Mouse (Mus musculus) forebrain, embryonic 14.5 days (tissue): Measurements from ENCODE around the gene Morn3. TPM values are rescaled to one million over a fixed set of nuclear protein-coding genes. Genes with fewer than 3 reads are reported as not detected.
A peak's percentile ranks its signal among the peaks of the same experiment; 100 is the strongest.
"Not testable (repeated sequence)": the region's sequence is repeated elsewhere in the genome, so short reads cannot be mapped to it uniquely, and the experiment has no call there.

Experiments used
- ATAC-seq: fragments of 200-750 bp; cut with Nextera tagmentation; 2 replicates; pipeline ENCODE4 v1.8.0; 2017; ENCODE audit warnings: mild to moderate bottlenecking, moderate library complexity
- DNase-seq: peaks from one replicate; pipeline ENCODE4 v3.0.0-alpha.2; 2015; ENCODE audit warnings: low spot score
- H3K27ac ChIP-seq: fragments of 300-500 bp; sonication (generic); 2 replicates; pipeline ENCODE4 v1.5.1; 2014; ENCODE audit warnings: low read depth, mild to moderate bottlenecking, control low read depth, low read length, moderate library complexity
- H3K27me3 ChIP-seq: fragments of 300-500 bp; sonication (generic); replicated peaks from 2 replicates; pipeline ENCODE4 v1.6.1; 2014; ENCODE audit warnings: low read length, control low read depth, mixed read lengths; ENCODE audit not compliant: control insufficient read depth, insufficient read depth
- H3K36me3 ChIP-seq: fragments of 300-500 bp; sonication (generic); 2 replicates; pipeline ENCODE4 v1.6.1; 2014; ENCODE audit warnings: low read length, control low read depth; ENCODE audit not compliant: control insufficient read depth, insufficient read depth
- H3K4me1 ChIP-seq: fragments of 300-500 bp; sonication (generic); 2 replicates; pipeline ENCODE4 v1.6.1; 2014; ENCODE audit warnings: antibody characterized with exemption, low read length, control low read depth; ENCODE audit not compliant: control insufficient read depth, insufficient read depth
- H3K4me2 ChIP-seq: fragments of 300-500 bp; sonication (generic); 2 replicates; pipeline ENCODE4 v1.6.1; 2014; ENCODE audit warnings: mild to moderate bottlenecking, control low read depth, low read length
- H3K4me3 ChIP-seq: fragments of 300-500 bp; sonication (generic); 2 replicates; pipeline ENCODE4 v1.5.1; 2014; ENCODE audit warnings: low read depth, low read length, control low read depth
- H3K9ac ChIP-seq: fragments of 300-500 bp; sonication (generic); 2 replicates; pipeline ENCODE4 v1.6.1; 2014; ENCODE audit warnings: mild to moderate bottlenecking, low read length, control low read depth, moderate library complexity
- H3K9me3 ChIP-seq: fragments of 300-500 bp; sonication (generic); replicated peaks from 2 replicates; pipeline ENCODE4 v1.6.1; 2016; ENCODE audit warnings: low read length, control low read depth, mixed read lengths; ENCODE audit not compliant: control insufficient read depth
- WGBS: fragments of 180-500 bp; shearing (Covaris S2); extraction: QIAGEN DNeasy Blood & Tissue Kit; methylation state at CpG from one replicate; pipeline ENCODE4 v1.1.7; 2014; 5-methylcytosine and 5-hydroxymethylcytosine counted together
- polyA plus RNA-seq: library from polyadenylated mRNA; unstranded; fragments of >200 nt; fragmentation: Nextera tagmentation; extraction: Ambion mirVana; gene quantifications from 2 replicates; pipeline ENCODE4 v1.2.1, GENCODE M21; 2014

Gene Morn3
- polyA plus RNA-seq, 1 experiment from 2014 or later = 0.83 TPM

DNA sequence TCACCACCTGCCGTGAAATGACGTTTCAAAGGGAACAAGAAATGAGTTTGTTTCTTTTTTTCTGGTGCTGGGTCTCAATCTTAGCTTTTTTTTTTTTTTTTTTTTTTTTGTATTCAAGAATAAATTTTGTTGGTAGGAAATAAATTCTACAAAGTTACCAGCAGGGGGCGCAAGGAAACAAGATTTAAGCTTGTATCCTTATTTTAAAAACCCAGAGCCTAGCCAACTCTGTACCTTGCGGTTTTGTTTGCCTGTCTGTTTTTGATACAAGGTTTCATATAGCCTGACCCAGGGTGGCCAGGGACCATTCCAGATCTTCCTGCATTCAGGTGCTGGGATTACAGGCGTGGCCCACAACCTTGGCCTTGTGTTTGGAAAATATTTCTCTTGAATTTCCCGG, 17.4 kb upstream of the Morn3 start:
- DNase-seq (peak; percentile 96), ATAC-seq (no peak)
- Histone ChIP-seq H3K36me3 (no peaks in the 10 kb centered on the region), H3K9me3 (no peaks in the 10 kb centered on the region), H3K4me3 (no peak overlapping the region), H3K4me2 (no peak overlapping the region), H3K27me3 (no peaks in the 10 kb centered on the region), H3K4me1 (no peaks in the 10 kb centered on the region), H3K9ac (no peak overlapping the region), H3K27ac (no peak overlapping the region)
- WGBS = 27% methylated on average over 6 of the region's 6 CpGs

DNA sequence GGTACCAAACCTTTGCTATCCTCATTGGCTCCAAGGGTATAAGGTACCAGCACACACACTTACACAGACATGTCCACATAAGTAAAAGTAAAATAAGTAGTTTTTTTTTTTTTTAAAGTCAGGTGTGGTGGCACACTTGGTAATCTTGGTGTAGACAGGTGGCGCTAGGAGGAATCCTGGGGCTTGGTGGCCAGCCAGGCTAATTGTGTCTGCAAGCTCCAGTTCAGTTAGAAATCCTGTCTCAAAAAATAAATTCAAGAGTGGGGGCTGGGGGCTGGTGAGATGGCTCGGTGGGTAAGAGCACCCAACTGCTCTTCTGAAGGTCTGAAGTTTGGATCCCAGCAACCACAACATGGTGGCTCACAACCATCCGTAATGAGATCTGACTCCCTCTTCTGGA, 16.3 kb upstream of the Morn3 start:
- no peaks in the 10 kb centered on the region for H3K9me3 ChIP-seq
- no peaks in the 10 kb centered on the region for H3K27me3 ChIP-seq
- H3K4me3 ChIP-seq = no peak overlapping the region
- 86% methylated on average over 3 of the region's 3 CpGs for WGBS
- no peak overlapping the region for H3K9ac ChIP-seq
- H3K4me2 ChIP-seq = no peak overlapping the region
- no peaks in the 10 kb centered on the region for H3K36me3 ChIP-seq
- H3K27ac ChIP-seq = no peak overlapping the region
- no peak for DNase-seq
- ATAC-seq = no peak
- H3K4me1 ChIP-seq = no peaks in the 10 kb centered on the region

DNA sequence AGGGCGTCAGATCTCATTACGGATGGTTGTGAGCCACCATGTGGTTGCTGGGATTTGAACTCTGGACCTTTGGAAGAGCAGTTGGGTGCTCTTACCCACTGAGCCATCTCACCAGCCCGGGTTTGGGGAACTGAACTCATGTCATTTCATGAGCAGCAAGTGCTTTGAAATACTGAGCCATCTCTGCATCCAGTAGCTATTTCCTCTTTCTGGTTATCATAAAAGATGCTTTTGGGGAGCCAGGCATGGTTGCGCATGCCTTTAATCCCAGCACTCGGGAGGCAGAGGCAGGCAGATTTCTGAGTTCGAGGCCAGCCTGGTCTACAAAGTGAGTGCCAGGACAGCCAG, 14.6 kb upstream of the Morn3 start:
- not testable (repeated sequence) for H3K9ac ChIP-seq, H3K4me2 ChIP-seq, H3K4me3 ChIP-seq, H3K36me3 ChIP-seq, H3K9me3 ChIP-seq, H3K4me1 ChIP-seq, DNase-seq, ATAC-seq, H3K27me3 ChIP-seq, H3K27ac ChIP-seq
- WGBS = 76% methylated on average over 6 of the region's 6 CpGs

DNA sequence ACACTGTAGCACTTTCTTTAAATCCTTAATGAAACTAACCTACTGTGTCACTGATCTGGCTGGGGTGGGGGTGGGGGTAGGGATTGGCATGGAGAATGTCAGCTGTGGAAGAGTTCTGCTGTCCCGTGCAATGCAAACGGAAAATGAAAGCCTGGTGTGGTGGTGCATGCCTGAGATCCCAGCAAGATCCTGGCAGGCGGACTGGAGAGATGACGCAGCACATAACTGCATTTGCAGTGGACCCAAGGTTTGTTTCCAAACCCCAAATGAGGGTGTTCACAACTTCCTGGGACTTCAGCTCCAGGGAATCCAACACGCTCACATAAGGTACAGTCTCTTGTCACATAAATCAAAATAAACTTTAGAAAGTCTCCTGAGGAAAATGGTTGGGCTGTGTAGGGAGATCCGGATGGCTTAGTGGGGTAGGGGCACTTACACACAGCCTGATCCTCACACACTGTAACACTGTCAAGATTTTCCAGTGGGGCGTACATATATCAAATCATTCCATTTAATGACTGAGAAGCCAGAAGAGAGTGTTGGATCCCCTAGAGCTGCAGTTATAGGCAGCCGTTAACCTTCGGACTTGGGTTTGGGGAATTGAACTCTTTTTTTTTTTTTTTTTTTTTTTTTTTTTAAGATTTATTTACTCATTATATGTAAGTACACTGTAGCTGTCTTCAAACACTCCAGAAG, 14.0 kb upstream of the Morn3 start:
- Histone ChIP-seq H3K27ac (no peak overlapping the region), H3K9me3 (no peaks in the 10 kb centered on the region), H3K4me2 (no peak overlapping the region), H3K4me3 (no peak overlapping the region), H3K4me1 (no peaks in the 10 kb centered on the region), H3K9ac (no peak overlapping the region; the same call in 1 of the 2 replicates), H3K27me3 (no peaks in the 10 kb centered on the region), H3K36me3 (no peaks in the 10 kb centered on the region)
- ATAC-seq = no peak
- 88% methylated on average over 9 of the region's 9 CpGs for WGBS
- no peak for DNase-seq

DNA sequence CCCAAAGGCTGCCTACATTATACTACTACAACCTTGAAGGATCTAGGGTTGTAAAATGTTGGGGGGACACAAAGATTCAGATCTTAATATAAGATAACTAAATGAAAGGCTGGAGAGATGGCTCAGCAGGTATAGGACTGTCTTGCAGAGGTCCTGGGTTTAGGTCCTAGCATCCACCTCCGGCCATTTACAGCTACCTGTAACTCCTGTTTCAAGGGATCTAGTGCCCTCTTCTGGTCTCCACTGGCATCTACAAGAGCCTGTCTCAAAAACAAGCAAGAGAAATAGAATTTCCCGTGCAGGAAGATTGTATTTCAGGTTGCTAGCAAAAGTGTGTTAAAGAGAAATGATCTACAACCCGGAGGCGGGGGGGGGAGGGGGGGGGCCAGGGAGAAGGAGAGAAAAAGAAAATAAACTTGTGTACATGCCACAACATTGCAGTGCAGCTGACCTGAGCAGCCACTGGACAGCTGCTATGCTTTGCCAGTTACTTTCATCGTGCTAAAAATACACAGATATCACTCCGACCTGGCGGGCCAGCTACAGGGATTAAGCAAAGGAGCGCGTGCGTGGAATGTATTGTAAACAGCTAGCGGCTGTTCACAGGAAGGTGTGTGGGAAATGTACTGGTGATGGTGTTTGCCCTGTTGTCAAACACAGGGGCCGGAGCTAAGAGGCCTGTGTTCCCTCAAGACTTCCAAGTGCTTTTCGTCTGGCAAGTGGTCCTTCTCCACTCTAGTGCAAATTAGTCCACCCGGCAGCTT, 13.1 kb upstream of the Morn3 start:
- H3K36me3 ChIP-seq = no peaks in the 10 kb centered on the region
- no peaks in the 10 kb centered on the region for H3K9me3 ChIP-seq
- H3K4me3 ChIP-seq = no peak overlapping the region
- no peak overlapping the region for H3K4me2 ChIP-seq
- H3K9ac ChIP-seq = no peak overlapping the region
- no peak for ATAC-seq
- peak; percentile 42 for DNase-seq
- H3K27me3 ChIP-seq = no peaks in the 10 kb centered on the region
- no peak overlapping the region; the same call in 1 of the 2 replicates for H3K27ac ChIP-seq
- WGBS = 33% methylated on average over 14 of the region's 14 CpGs
- H3K4me1 ChIP-seq = no peaks in the 10 kb centered on the region

DNA sequence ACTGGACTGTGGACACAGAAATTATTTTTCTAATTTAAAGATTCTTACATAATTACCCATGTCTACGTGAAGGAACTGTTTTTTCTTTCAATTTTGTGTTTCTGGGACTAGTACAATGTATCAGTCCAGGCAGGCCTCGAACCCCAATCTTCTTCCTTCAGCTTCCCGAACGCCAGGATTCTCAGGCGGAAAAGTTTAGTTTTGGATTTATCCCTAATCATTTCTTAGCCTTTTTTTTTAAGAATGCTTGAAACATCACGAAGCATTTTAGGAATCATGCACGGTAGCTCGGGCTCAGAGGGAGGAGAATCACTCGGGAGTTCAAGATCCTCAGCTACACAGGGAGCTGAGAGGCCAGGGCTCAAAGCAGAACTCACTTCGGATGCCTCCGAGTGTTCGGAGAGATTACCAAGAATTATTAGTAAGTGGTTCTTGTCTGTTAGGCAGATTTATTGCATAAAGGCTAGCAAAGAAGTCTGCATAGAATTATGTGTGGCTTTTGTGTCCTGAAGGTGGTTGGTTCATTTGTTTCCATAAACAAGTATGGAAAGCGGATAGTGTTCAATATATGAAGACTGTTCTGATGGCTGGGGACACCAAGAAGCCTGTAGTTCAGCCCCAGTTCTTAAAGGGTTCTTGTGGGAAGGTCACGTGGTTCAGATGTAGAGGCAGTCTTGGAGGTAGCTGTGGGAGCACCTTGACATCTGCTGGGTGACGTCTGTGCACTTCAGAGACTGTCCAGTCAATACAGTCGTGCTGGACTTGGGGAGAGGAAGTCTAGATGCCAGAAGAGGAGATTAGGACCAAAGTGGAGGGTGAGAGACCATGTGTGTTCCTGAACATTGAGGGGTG, 11.7 kb upstream of the Morn3 start:
- Histone ChIP-seq H3K4me1 (no peaks in the 10 kb centered on the region), H3K27ac (0 out of 2 replicates have a peak overlapping the region, but pooled peaks have one; percentile 14), H3K4me2 (peak overlapping the region; percentile 49), H3K36me3 (no peaks in the 10 kb centered on the region), H3K4me3 (peak overlapping the region; percentile 35), H3K27me3 (no peaks in the 10 kb centered on the region), H3K9ac (peak overlapping the region; percentile 54), H3K9me3 (no peaks in the 10 kb centered on the region)
- DNase-seq (no peak), ATAC-seq (no peak)
- WGBS = 45% methylated on average over 16 of the region's 16 CpGs

DNA sequence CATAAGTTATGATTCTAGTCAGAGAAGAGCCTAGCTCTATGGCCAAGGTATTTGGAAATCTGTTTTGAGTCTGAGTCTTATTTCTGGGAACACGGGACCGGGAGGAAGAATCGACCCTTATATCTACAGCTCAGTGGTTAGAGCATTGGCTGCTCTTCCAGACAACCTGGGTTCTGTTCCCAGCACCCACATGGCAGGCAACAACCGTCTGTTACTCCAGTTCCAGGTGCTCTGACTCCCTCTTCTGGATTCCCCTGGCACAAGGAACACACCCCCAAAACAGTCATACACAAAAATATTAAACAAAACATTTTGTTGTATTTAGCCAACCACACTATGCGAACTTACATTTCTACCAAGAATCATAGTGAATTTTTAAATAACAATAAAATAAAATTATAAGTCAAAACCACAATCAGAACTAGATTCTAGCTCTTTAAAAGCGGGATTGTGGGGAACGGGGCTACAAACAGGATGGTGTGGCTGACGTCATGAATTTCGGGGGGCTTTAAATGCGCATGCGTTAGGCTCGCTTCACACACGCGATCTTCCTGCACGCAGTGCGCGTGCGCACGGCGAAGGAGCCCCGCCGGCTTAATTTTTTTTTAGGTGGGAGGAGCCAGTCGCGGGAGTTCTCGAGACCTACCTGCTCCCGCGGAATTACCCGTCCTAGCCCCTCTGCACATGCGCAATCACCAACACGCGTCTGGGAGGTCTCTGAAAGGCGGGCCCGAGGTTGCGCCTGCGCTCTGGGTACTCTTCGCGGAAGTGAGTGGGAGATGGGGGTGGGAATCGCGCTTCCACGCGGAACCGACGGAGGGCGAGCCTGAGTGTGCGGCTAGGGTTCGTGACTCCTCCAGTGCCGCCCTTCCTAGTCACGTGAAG, 10.8 kb upstream of the Morn3 start:
- Histone ChIP-seq H3K4me2 (peak overlapping the region; percentile 49), H3K4me1 (no peaks in the 10 kb centered on the region), H3K27me3 (no peaks in the 10 kb centered on the region), H3K9me3 (no peaks in the 10 kb centered on the region), H3K9ac (peak overlapping the region; percentile 54), H3K27ac (0 out of 2 replicates have a peak overlapping the region, but pooled peaks have one; percentile 14), H3K4me3 (peak overlapping the region; percentile 35), H3K36me3 (no peaks in the 10 kb centered on the region)
- 8% methylated on average over 48 of the region's 48 CpGs for WGBS
- DNase-seq (peak; percentile 100), ATAC-seq (peak; percentile 95)

DNA sequence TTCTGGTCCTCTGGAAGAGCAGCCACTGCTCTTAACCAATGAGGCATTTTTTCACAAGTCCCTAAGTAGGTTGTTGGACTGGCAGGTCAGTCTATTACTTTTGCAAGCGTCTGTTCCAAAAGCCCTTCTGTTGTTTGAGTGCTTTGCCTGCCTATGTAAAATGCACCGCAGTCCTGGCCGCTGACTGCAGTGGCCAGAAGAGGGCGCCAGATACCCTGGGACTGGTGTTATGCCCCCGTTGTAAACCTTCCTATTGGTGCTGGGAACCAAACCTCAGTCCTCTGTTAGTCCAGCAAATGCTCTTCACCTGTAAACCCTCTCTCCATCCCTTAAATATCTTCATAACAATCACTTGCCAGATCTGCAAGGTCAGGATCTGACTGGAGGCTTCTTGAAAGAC, 4.9 kb upstream of the Morn3 start:
- no peaks in the 10 kb centered on the region for H3K4me1 ChIP-seq
- no peak overlapping the region for H3K27ac ChIP-seq
- no peaks in the 10 kb centered on the region for H3K9me3 ChIP-seq
- 79% methylated on average over 5 of the region's 5 CpGs for WGBS
- ATAC-seq (no peak), DNase-seq (no peak)
- H3K4me2 ChIP-seq = no peak overlapping the region
- H3K9ac ChIP-seq = no peak overlapping the region
- H3K36me3 ChIP-seq = no peaks in the 10 kb centered on the region
- H3K4me3 ChIP-seq = no peak overlapping the region
- H3K27me3 ChIP-seq = no peaks in the 10 kb centered on the region
